Mouse (Mus musculus): ENCODE measurements at regions not wholly inside any gene's neighbourhood (a gene's known extent, or its start where the extent isn't known, plus 50 kb on each side); places are given as distances from the start of the nearest gene placed in this dataset.

DNA sequence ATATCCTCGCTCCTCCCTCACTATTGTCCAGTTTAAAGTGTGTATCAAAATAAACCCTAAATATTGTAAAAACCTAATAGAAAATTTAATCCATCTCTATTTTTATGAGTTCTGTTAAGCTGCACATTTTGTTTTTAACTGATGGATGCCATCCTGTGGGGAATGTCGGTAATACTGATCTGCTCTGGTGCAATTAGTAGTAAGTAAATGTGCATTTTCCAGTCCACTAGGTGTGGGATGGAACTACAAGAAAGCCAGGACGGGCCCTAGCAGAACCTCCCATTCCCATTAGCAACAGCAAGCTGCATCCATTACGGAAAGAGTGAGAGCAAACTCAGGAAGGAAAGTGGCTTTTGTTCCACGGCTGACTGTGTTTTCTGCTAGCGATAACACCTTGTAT lies 286.3 kb downstream of the Nsun3 start:
- TF ChIP-seq EP300 (IDR thresholded peaks at IDR 0.05; ENCODE audit: low read depth) (no peak), CTCF (IDR thresholded peaks at IDR 0.05; ENCODE audit: low read depth) (no peak)
- WGBS (ENCODE audit: insufficient replicate concordance), result 63% methylated on average over 6 of the region's 6 CpGs

DNA sequence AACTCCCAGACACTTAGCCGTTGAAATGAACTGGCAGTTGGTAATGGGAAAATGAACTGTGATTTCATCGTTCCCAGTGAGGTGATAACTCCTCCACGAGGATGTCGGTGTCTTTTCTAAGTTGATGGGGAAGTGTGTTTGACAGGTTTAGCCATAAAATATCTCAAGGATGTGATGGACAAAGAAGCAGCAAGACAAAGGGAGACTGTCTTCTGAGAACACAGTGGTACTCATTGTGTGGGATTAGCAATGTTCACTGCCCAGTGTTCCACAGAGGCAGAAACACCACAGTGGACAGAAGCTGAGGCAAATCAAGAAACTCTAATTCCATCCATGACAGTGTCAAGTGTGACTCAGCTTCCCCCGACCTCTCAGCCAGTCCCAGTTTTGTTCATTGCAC lies 287.9 kb downstream of the Nsun3 start:
- Histone ChIP-seq H3K4me2 (ENCODE audit: low read depth) (no peak overlapping the region), H3K27me3 (ENCODE audit: control insufficient read depth, insufficient read depth, low read length) (no peaks in the 10 kb centered on the region), H3K9me3 (ENCODE audit: control insufficient read depth, low read length) (no peaks in the 10 kb centered on the region), H3K27ac (no peak overlapping the region), H3K4me3 (ENCODE audit: insufficient read depth in 1 of 2, low read depth in 2 of 2, low read length in 2 of 2) (no peak overlapping the region), H3K36me3 (replicated peaks; ENCODE audit: control insufficient read depth, insufficient read depth, low read depth) (no peaks in the 10 kb centered on the region), H3K9ac (replicated peaks) (no peak overlapping the region), H3K4me1 (replicated peaks; ENCODE audit: control insufficient read depth in 2 of 2, insufficient read depth in 2 of 2, low read length in 1 of 2) (no peaks in the 10 kb centered on the region)
- no peak for DNase-seq (ENCODE audit: low read depth in 3 of 3, low spot score in 3 of 3)
- TF ChIP-seq CTCF (IDR thresholded peaks at IDR 0.05; ENCODE audit: low read depth) (no peak), EP300 (IDR thresholded peaks at IDR 0.05; ENCODE audit: low read depth) (no peak)
- no peak for ATAC-seq (ENCODE audit: insufficient read depth)
- 61% methylated on average over 5 of the region's 5 CpGs for WGBS (ENCODE audit: insufficient replicate concordance)

More for the DNA sequence above, 286.3 kb downstream of the Nsun3 start:
- no peak overlapping the region for H3K4me2 ChIP-seq (ENCODE audit: low read depth)
- H3K27me3 ChIP-seq (ENCODE audit: control insufficient read depth, insufficient read depth, low read length), result no peaks in the 10 kb centered on the region
- H3K4me1 ChIP-seq (replicated peaks; ENCODE audit: control insufficient read depth in 2 of 2, insufficient read depth in 2 of 2, low read length in 1 of 2), result no peaks in the 10 kb centered on the region
- DNase-seq (ENCODE audit: low read depth in 3 of 3, low spot score in 3 of 3), result no peak
- H3K9me3 ChIP-seq (ENCODE audit: control insufficient read depth, low read length), result no peaks in the 10 kb centered on the region
- H3K4me3 ChIP-seq (ENCODE audit: insufficient read depth in 1 of 2, low read depth in 2 of 2, low read length in 2 of 2), result no peak overlapping the region
- H3K9ac ChIP-seq (replicated peaks), result no peak overlapping the region
- ATAC-seq (ENCODE audit: insufficient read depth), result no peak
- H3K27ac ChIP-seq, result no peak overlapping the region
- no peaks in the 10 kb centered on the region for H3K36me3 ChIP-seq (replicated peaks; ENCODE audit: control insufficient read depth, insufficient read depth, low read depth)

DNA sequence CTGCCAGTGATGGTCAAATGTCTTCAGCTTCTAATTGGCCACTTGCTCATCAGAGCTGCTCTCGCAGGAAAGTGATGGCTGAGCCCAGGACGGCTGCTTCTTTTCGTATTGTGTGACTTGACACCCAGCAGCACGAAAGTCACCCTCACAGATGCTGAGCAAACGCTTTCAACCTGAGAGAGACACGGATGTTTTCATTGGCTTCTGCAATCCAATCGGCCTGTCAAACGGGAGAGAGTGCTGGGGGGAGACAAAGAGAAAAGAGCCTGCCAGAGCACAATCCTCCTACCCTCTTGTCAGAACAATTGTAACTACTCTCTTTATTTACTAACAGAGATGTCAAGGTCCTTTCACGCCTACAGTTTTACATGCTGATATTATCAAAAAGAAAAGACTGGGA lies 289.9 kb downstream of the Nsun3 start:
- H3K4me1 ChIP-seq (replicated peaks; ENCODE audit: control insufficient read depth in 2 of 2, insufficient read depth in 2 of 2, low read length in 1 of 2), result no peaks in the 10 kb centered on the region
- H3K27me3 ChIP-seq (ENCODE audit: control insufficient read depth, insufficient read depth, low read length), result no peaks in the 10 kb centered on the region
- 56% methylated on average over 9 of the region's 9 CpGs for WGBS (ENCODE audit: insufficient replicate concordance)
- H3K36me3 ChIP-seq (replicated peaks; ENCODE audit: control insufficient read depth, insufficient read depth, low read depth), result no peaks in the 10 kb centered on the region
- no peak for DNase-seq (ENCODE audit: low read depth in 3 of 3, low spot score in 3 of 3)
- no peaks in the 10 kb centered on the region for H3K9me3 ChIP-seq (ENCODE audit: control insufficient read depth, low read length)
- ATAC-seq (ENCODE audit: insufficient read depth), result no peak
- TF ChIP-seq CTCF (IDR thresholded peaks at IDR 0.05; ENCODE audit: low read depth) (no peak), EP300 (IDR thresholded peaks at IDR 0.05; ENCODE audit: low read depth) (no peak)
- H3K27ac ChIP-seq, result no peak overlapping the region
- H3K4me3 ChIP-seq (ENCODE audit: insufficient read depth in 1 of 2, low read depth in 2 of 2, low read length in 2 of 2), result no peak overlapping the region
- H3K9ac ChIP-seq (replicated peaks), result no peak overlapping the region
- no peak overlapping the region for H3K4me2 ChIP-seq (ENCODE audit: low read depth)

DNA sequence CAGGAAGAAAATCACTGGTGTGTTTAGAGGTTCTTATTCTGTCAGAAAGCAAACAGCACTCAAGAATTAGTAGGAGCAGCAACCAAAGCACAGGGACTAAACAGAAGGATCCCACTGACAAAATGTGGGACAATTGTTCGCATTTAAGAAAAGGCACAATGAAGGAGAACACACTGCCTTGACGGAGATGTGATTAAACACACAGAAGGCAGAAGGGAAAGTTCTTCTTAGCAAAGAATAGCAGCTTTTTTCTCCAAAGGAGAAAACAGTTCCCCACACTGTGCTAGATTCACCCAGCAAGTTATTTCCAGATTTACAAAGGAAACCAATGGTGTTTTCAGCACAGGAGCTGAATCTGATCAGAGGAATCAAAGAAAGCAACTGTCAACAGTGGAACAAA lies 316.5 kb downstream of the Nsun3 start:
- Histone ChIP-seq H3K9me3 (ENCODE audit: control insufficient read depth, low read length) (no peaks in the 10 kb centered on the region), H3K9ac (replicated peaks) (no peak overlapping the region), H3K27me3 (ENCODE audit: control insufficient read depth, insufficient read depth, low read length) (no peaks in the 10 kb centered on the region), H3K4me2 (ENCODE audit: low read depth) (no peak overlapping the region), H3K4me1 (replicated peaks; ENCODE audit: control insufficient read depth in 2 of 2, insufficient read depth in 2 of 2, low read length in 1 of 2) (no peaks in the 10 kb centered on the region), H3K4me3 (ENCODE audit: insufficient read depth in 1 of 2, low read depth in 2 of 2, low read length in 2 of 2) (no peak overlapping the region), H3K27ac (no peak overlapping the region), H3K36me3 (replicated peaks; ENCODE audit: control insufficient read depth, insufficient read depth, low read depth) (no peaks in the 10 kb centered on the region)
- 61% methylated on average over 2 of the region's 2 CpGs for WGBS (ENCODE audit: insufficient replicate concordance)
- no peak for TF ChIP-seq EP300 (IDR thresholded peaks at IDR 0.05; ENCODE audit: low read depth)
- TF ChIP-seq CTCF (IDR thresholded peaks at IDR 0.05; ENCODE audit: low read depth), result no peak
- DNase-seq (ENCODE audit: low read depth in 3 of 3, low spot score in 3 of 3) (no peak), ATAC-seq (ENCODE audit: insufficient read depth) (no peak)

DNA sequence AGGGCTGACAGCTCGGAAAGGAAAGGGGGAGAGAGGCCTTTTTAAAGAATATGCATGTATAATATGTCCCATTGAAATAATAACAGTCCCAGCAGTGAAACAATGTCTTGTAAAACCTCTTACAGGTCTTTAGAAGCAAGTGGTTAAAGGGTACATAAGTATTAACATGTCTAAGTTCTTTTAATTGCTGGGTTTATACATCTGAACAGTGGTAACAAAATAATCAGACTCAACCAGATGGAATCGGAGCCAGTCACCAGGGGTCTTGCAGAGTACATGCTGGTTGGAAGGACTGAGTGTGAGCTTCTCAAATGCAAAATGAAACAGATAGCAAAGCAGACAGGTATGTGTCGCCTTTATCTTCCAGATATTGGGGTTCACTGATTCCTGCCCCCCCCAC lies 317.3 kb downstream of the Nsun3 start:
- 28% methylated on average over 3 of the region's 3 CpGs for WGBS (ENCODE audit: insufficient replicate concordance)
- no peak overlapping the region for H3K4me3 ChIP-seq (ENCODE audit: insufficient read depth in 1 of 2, low read depth in 2 of 2, low read length in 2 of 2)
- no peaks in the 10 kb centered on the region for H3K4me1 ChIP-seq (replicated peaks; ENCODE audit: control insufficient read depth in 2 of 2, insufficient read depth in 2 of 2, low read length in 1 of 2)
- DNase-seq (ENCODE audit: low read depth in 3 of 3, low spot score in 3 of 3) (no peak), ATAC-seq (ENCODE audit: insufficient read depth) (no peak)
- no peak overlapping the region for H3K27ac ChIP-seq
- no peak overlapping the region for H3K9ac ChIP-seq (replicated peaks)
- no peak for TF ChIP-seq EP300 (IDR thresholded peaks at IDR 0.05; ENCODE audit: low read depth)
- TF ChIP-seq CTCF (IDR thresholded peaks at IDR 0.05; ENCODE audit: low read depth), result no peak
- no peaks in the 10 kb centered on the region for H3K27me3 ChIP-seq (ENCODE audit: control insufficient read depth, insufficient read depth, low read length)
- no peaks in the 10 kb centered on the region for H3K36me3 ChIP-seq (replicated peaks; ENCODE audit: control insufficient read depth, insufficient read depth, low read depth)
- no peaks in the 10 kb centered on the region for H3K9me3 ChIP-seq (ENCODE audit: control insufficient read depth, low read length)
- H3K4me2 ChIP-seq (ENCODE audit: low read depth), result no peak overlapping the region
